Mouse (Mus musculus) 416B (cell line): ENCODE measurements around the gene 1700013H16Rik.
"Not testable (repeated sequence)": the region's sequence is repeated elsewhere in the genome, so short reads cannot be mapped to it uniquely, and the experiment has no call there.

ENCODE experiments used
- DNase-seq: peaks from one replicate; pipeline ENCODE4 v3.0.0; 2011; ENCODE audit warnings: low read depth

1700013H16Rik gene

GRCm38 (mm10) chrX:53757736-53758135 is at the start of gene 1700013H16Rik:
TSS of gene 1700013H16Rik (minus strand) at chrX:53757831.
- DNase-seq: no peak

DNA sequence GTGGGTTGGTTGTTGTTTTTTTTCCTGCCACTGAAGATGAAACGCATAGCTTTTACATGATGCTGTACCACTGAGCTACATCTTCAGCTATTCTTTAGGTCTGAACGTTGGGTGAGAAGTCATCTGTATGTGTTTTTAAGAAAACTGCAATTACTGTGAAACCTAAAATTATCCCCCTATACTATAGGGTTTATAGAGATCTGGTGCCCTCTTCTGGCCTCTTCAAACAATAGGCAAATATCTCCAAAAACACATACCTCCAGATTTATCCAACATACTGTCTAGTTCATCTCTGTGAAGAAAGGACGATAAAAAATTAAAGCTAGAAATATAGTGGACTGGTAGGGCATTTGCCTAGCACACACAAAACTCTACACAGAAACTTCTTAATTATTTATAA is 41.4 kb upstream of the 1700013H16Rik start:
- DNase-seq: peak; percentile 0

- DNase-seq: not testable (repeated sequence)
Observed at GRCm38 (mm10) chrX:53797519-53797918, 39.9 kb upstream of the 1700013H16Rik start, which contains the start of gene Xlr. TSS of gene Xlr (minus strand) at chrX:53797706.

GRCm38 (mm10) chrX:53776276-53776675 is 18.6 kb upstream of the 1700013H16Rik start, which contains the start of gene Zfp36l3:
TSS of gene Zfp36l3 (minus strand) at chrX:53776394.
- DNase-seq: no peak

GRCm38 (mm10) chrX:53752851-53753250 is 4.8 kb downstream of the 1700013H16Rik start:
- DNase-seq: no peak

GRCm38 (mm10) chrX:53728967-53729366 is 28.7 kb downstream of the 1700013H16Rik start:
- DNase-seq: peak; percentile 1

DNA sequence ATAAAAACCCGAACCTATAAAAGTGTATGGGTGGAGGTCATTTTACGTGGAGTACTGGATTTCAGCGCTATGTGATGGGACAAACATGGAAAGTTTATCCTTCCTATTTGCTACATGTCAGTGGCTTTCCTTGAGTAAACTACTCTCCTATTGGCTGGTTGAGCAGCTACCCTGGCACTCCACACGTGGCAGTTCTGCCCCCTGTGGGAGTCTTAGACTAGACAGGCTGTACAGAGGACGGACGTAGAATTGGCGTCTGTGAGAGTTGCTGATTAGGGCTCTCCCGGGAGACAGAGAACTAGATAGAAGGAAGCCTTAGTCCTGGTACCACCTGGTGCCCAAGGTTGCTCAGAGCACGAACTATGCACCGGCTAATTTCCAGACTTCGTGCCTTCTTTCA is 33.0 kb downstream of the 1700013H16Rik start, which contains the start of gene 4930502E18Rik:
4930502E18Rik (plus strand) TSS at position 231 of the 400 bp plus-strand sequence.
- no peak for DNase-seq

DNA sequence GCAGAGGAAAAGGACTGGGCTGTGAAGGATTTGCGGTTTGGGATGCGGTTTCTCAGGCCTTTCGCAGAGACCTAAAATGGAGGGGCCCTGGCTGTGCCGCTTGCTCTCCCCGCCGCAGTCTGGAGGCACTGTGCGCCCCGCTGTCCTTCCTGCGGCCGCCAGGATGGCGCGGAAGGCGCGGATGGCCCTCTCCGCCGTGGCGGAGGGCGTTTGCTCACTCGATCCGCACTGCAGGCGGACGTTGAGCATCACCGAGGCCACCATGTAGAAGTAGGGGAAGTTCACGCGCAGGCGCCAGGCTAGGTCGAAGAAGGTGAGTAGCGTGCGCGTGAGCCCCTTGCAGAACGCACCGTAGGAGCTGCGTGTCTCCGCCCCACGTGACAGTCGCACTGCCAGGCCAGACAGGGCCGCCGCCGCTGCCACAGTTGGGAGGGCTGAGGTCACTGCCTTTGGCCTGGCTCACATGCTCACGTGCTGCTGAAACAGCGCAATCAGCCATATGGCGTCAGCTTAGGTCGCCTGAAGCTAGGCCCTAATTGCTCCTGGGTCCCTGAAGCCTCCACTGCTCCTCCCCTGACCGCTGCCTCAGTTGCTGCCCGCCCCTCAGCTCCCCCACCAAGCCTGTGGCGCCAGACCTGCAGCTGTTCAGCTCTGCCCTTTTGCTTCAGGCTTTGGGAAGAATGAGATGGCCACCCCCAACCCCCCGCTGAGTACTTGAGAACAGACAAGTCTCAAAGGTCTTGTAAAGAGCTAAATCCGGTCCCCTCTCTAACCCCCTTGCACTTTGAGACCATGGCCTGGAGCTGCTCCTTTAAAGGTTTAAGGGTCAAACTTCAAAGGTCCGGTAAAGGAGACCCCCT is 41.1 kb downstream of the 1700013H16Rik start:
- no peak for DNase-seq

GRCm38 (mm10) chrX:53715942-53716322 is 41.7 kb downstream of the 1700013H16Rik start:
- no peak for DNase-seq

DNA sequence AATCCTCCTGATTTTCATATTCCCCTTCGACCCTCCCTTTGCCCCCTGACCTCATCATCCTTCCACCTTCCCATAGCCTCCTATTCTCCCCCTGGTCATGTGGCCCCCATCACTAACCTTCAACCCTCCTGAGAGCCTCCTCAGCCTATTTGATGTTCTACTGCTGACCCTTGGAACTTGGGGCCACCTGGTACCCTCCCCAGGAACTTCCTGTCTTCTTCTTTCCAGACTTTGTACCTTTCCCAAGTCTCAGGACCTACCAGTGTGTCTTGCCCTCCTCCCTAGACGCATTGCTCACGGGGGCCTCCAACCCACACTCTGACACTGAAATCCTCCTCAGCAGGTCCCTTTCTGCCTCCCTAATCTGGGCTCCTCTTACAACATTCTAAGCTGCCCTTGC is 55.0 kb downstream of the 1700013H16Rik start:
- DNase-seq: no peak

DNA sequence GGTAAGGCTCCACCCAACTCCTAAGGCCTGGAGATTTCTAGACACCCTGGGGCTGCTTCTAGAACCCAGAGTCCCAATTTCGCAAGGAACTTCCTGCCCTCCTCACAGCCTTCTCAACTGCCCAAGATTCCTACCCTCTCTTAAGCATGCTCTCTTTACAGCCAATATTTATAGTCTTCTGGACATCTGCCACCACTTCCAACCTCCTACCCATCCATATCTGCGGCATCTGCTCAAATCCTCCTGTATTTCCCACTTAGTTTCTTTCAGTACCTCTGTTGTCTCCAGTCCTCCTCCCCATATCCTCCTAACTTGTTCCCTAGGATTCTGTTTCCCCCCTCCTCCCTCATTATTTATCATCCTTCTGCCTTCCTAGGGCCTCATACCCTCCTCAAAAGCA is 58.4 kb downstream of the 1700013H16Rik start:
- no peak for DNase-seq

DNA sequence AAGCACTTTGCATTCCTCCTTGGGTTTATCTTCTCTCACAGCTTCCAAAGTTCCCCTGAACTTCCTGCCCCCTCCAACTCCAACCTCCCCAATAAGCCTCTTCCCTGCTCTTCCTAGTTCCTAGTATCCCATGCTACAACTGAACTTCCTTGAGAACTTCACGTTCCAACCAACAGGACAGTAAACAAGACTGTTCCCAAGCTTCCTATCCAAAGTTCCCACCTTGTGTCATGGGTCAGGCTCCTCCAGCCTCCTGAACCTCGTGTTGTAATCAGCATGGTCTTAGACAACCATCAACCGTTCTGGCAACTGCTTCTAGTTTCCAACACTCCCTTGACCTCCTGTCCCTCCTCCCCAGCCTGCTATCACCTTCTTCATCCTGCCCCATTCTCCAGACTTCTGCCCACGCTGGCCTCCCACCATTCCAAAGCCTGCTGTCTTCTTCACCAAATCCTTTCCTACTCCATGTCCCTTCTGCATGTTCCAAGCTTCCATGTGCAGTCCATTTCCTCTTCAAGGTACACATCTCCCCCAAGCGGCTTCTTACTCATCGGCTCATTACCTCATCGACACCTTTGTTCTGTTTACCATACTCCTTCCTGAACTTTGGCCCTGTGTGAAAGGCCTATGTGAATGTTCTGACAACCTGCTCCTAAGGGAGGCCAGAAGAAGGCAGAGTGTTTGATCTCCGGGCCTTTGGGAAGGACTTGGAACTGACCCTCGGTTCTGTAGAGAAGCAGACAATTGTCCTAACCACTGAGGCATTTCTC is 63.4 kb downstream of the 1700013H16Rik start:
- no peak for DNase-seq

DNA sequence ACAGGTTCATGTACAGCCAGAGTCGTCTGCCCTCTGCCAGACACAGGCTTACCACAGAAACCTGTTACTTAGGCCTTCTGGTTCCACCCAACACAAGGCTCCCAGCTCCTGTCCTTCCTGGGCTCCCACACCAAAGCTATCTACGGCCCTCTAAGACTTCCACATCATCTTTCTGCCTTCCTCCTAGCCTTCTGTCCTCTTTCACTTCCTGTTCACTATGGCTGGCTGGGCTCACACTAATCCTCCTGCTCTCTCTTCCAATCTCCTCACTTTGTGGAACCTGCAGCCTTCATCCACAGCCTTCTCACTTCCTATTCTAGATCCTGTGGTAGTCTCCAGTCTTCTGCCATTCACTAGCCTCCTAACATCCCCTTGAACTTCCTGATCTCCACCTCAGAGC is 64.5 kb downstream of the 1700013H16Rik start:
- no peak for DNase-seq
